Mouse (Mus musculus) forebrain, embryonic 10.5 days (tissue): Measurements from ENCODE around the gene Prr22. TPM values are rescaled to one million over a fixed set of nuclear protein-coding genes. Genes with fewer than 3 reads are reported as not detected.

ENCODE experiments used
- DNase-seq: peaks from one replicate; pipeline ENCODE4 v3.0.0-alpha.2; 2017; ENCODE audit warnings: low spot score; ENCODE audit errors: extremely low spot score
- H3K27ac ChIP-seq: fragments of 300-500 bp; sonication (generic); 2 replicates; pipeline ENCODE4 v1.5.1; 2016; ENCODE audit warnings: mild to moderate bottlenecking
- H3K27me3 ChIP-seq: fragments of 300-500 bp; sonication (generic); 2 replicates; pipeline ENCODE4 v1.6.1; 2016; ENCODE audit warnings: mild to moderate bottlenecking; ENCODE audit not compliant: poor library complexity, severe bottlenecking
- H3K36me3 ChIP-seq: fragments of 300-500 bp; sonication (generic); replicated peaks from 2 replicates; pipeline ENCODE4 v1.6.1; 2016; ENCODE audit warnings: mild to moderate bottlenecking, moderate library complexity
- H3K4me1 ChIP-seq: fragments of 300-500 bp; sonication (generic); 2 replicates; pipeline ENCODE4 v1.6.1; 2016
- H3K4me3 ChIP-seq: fragments of 300-500 bp; sonication (generic); 2 replicates; pipeline ENCODE4 v1.5.1; 2016; ENCODE audit warnings: mild to moderate bottlenecking, moderate library complexity
- H3K9me3 ChIP-seq: fragments of 300-500 bp; sonication (generic); 2 replicates; pipeline ENCODE4 v1.6.1; 2016; ENCODE audit warnings: mild to moderate bottlenecking, moderate library complexity
- WGBS: fragments of 180-500 bp; shearing (Covaris S2); methylation state at CpG from one replicate; pipeline ENCODE4 v1.1.7; 2016; 5-methylcytosine and 5-hydroxymethylcytosine counted together
- polyA plus RNA-seq: library from polyadenylated mRNA; unstranded; fragments of >200 nt; fragmentation: Nextera tagmentation; extraction: Ambion mirVana; gene quantifications from 2 replicates; pipeline ENCODE4 v1.2.1, GENCODE M21; 2016

The Prr22 gene
- polyA plus RNA-seq, 1 experiment from 2014 or later, result 1.9 TPM

- Histone ChIP-seq H3K4me1 (peaks cover 33% of the 10 kb centered on the region), H3K36me3 (peaks cover 34% of the 10 kb centered on the region), H3K27ac (peak within 1 kb of the TSS; percentile 98), H3K9me3 (no peaks in the 10 kb centered on the region), H3K4me3 (peak within 1 kb of the TSS; percentile 86), H3K27me3 (peaks cover 19% of the 10 kb centered on the region)
- WGBS, result 2% methylated on average over 58 of the region's 58 CpGs
- DNase-seq, result peak; percentile 90
These were observed 5.3 kb upstream of the Prr22 start, which contains the start of gene Dus3l for GRCm38 (mm10) chr17:56764474-56765354. TSS of gene Dus3l (plus strand) at chr17:56764757.

GRCm38 (mm10) chr17:56765431-56765830 is 4.6 kb upstream of the Prr22 start:
- Histone ChIP-seq H3K27me3 (peaks cover 12% of the 10 kb centered on the region), H3K9me3 (no peaks in the 10 kb centered on the region), H3K4me1 (peaks cover 33% of the 10 kb centered on the region), H3K27ac (peak overlapping the region; percentile 98), H3K4me3 (peak overlapping the region; percentile 86), H3K36me3 (peaks cover 41% of the 10 kb centered on the region)
- 60% methylated on average over 12 of the region's 12 CpGs for WGBS
- no peak for DNase-seq

DNA sequence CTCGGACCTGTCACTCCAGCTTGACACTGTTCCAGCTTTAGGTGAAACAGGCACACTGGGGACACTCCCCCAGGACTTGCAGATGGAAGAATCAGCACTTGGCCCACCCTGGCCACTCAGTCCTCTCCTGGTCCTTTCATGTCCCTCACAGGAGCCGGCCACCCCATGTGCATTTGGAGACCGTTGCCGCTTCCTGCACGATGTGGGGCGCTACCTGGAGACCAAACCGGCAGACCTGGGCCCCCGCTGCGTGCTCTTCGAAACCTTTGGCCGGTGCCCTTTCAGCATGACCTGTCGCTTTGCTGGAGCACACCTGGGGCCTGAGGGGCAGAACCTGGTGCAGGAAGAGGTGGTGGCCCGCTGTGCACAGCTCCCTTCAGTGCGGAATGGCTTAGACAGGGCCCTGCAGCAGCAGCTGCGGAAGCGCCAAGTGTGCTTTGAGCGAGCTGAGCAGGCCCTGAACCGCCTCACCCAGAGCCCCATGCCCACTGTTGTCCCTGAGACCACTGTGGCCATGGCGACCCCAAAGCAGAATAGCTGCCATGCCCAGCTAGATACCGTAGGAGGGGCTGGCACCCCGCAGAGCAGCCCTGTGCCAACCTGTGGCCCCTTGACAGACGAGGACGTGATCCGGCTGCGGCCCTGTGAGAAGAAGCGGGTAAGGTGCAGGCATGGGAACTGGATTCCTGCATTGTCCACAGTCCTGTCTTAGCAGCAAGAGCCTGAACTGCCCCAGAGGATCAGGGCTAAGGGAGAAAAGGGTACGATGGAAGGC is 3.2 kb upstream of the Prr22 start:
- WGBS, result 93% methylated on average over 27 of the region's 27 CpGs
- H3K9me3 ChIP-seq, result no peaks in the 10 kb centered on the region
- peaks cover 54% of the 10 kb centered on the region for H3K36me3 ChIP-seq

GRCm38 (mm10) chr17:56767531-56768135 is 2.4 kb upstream of the Prr22 start:
- H3K36me3 ChIP-seq, result peaks cover 54% of the 10 kb centered on the region
- H3K27ac ChIP-seq, result no peak overlapping the region
- DNase-seq, result no peak
- H3K4me3 ChIP-seq, result peak overlapping the region; percentile 2; the same call in 1 of the 2 replicates
- H3K4me1 ChIP-seq, result peaks cover 20% of the 10 kb centered on the region
- no peaks in the 10 kb centered on the region for H3K27me3 ChIP-seq
- WGBS, result 94% methylated on average over 29 of the region's 29 CpGs
- no peaks in the 10 kb centered on the region for H3K9me3 ChIP-seq

More for the DNA sequence above, 3.2 kb upstream of the Prr22 start:
- Histone ChIP-seq H3K27ac (no peak overlapping the region), H3K4me1 (peaks cover 28% of the 10 kb centered on the region), H3K4me3 (no peak overlapping the region), H3K27me3 (no peaks in the 10 kb centered on the region)
- DNase-seq, result no peak

GRCm38 (mm10) chr17:56768941-56769340 is 1.1 kb upstream of the Prr22 start:
- H3K4me3 ChIP-seq, result no peak overlapping the region
- WGBS, result 94% methylated on average over 11 of the region's 11 CpGs
- H3K27me3 ChIP-seq, result no peaks in the 10 kb centered on the region
- DNase-seq, result no peak
- H3K9me3 ChIP-seq, result no peaks in the 10 kb centered on the region
- H3K36me3 ChIP-seq, result peaks cover 54% of the 10 kb centered on the region
- H3K4me1 ChIP-seq, result peaks cover 12% of the 10 kb centered on the region
- no peak overlapping the region for H3K27ac ChIP-seq

DNA sequence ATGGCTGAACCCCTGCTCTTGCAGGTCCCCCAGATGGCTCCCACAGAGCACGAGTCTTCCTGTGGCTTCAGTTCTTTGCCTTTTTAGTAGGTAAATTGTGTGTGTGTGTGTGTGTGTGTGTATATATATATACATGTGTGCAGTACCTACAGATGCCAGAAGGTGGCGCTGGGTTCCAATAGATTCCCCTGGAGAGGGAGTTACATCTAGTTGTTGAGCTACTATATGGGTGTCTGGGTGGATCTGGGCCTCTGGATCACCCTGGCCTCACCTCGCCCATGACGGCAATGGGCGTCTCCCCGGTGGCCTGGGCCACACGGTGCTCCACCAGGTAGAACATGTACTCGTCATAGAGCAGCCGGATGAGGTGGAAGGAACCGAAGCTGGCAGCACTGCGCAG is 7.5 kb downstream of the Prr22 start:
- peaks cover 40% of the 10 kb centered on the region for H3K36me3 ChIP-seq
- H3K27me3 ChIP-seq, result no peaks in the 10 kb centered on the region
- H3K27ac ChIP-seq, result no peak overlapping the region
- H3K4me3 ChIP-seq, result no peak overlapping the region
- DNase-seq, result no peak
- peaks cover 10% of the 10 kb centered on the region for H3K9me3 ChIP-seq
- peaks cover 14% of the 10 kb centered on the region for H3K4me1 ChIP-seq
- 90% methylated on average over 11 of the region's 11 CpGs for WGBS

- Histone ChIP-seq H3K36me3 (peaks cover 50% of the 10 kb centered on the region), H3K27ac (peak overlapping the region; percentile 56), H3K4me3 (no peak overlapping the region), H3K9me3 (peaks cover 10% of the 10 kb centered on the region), H3K4me1 (peaks cover 14% of the 10 kb centered on the region), H3K27me3 (no peaks in the 10 kb centered on the region)
- 63% methylated on average over 3 of the region's 3 CpGs for WGBS
- DNase-seq, result no peak
These were observed 8.8 kb downstream of the Prr22 start for GRCm38 (mm10) chr17:56778779-56779362.

DNA sequence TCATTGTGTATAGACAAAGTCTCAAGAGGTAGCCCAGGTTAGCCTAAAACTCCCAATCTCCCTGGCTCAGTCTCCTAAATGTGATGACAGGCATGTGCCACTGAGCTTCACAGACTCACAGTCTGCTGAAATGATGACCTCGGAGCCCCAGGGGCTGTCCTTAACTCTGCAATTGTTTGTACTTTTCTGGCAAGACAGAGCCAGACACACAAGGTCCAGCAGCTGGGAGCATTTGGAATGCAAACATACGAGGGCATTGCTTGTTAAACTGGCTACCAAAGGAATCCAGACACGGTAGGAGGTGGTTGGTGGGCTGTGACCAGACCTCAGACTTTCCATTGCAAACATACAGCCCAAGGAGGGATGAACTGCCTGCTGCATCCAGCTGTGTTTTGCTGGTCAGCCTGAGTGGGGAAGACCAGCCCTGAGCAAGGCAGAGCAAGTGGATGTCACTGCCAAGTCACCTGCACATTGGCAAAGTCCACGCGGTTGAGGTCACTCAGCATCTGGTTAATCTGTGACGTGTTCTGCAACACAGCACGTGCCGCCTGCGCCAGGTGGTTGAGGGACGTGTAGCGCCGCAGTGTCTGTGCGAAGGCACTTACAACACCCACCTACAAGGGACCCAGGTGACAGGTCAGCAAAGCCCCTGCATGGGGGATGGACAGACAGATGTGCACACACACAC is 10.4 kb downstream of the Prr22 start:
- Histone ChIP-seq H3K27ac (no peak overlapping the region), H3K4me3 (no peak overlapping the region), H3K4me1 (peaks cover 14% of the 10 kb centered on the region), H3K27me3 (no peaks in the 10 kb centered on the region), H3K36me3 (peaks cover 64% of the 10 kb centered on the region), H3K9me3 (peaks cover 10% of the 10 kb centered on the region)
- no peak for DNase-seq
- 91% methylated on average over 13 of the region's 13 CpGs for WGBS

GRCm38 (mm10) chr17:56788886-56789285 is 18.8 kb downstream of the Prr22 start:
- WGBS, result 81% methylated on average over 3 of the region's 3 CpGs
- peaks cover 8% of the 10 kb centered on the region; the same call in 1 of the 2 replicates for H3K4me1 ChIP-seq

GRCm38 (mm10) chr17:56789286-56789685 is 19.2 kb downstream of the Prr22 start:
- WGBS, result 84% methylated on average over 6 of the region's 6 CpGs
- H3K4me3 ChIP-seq, result no peak overlapping the region
- peaks cover 19% of the 10 kb centered on the region for H3K36me3 ChIP-seq
- H3K9me3 ChIP-seq, result no peaks in the 10 kb centered on the region
- H3K27me3 ChIP-seq, result no peaks in the 10 kb centered on the region
- no peak overlapping the region for H3K27ac ChIP-seq
- DNase-seq, result no peak
- H3K4me1 ChIP-seq, result peaks cover 8% of the 10 kb centered on the region; the same call in 1 of the 2 replicates

More at GRCm38 (mm10) chr17:56788886-56789285, 18.8 kb downstream of the Prr22 start:
- no peaks in the 10 kb centered on the region for H3K27me3 ChIP-seq
- H3K36me3 ChIP-seq, result peaks cover 23% of the 10 kb centered on the region
- H3K27ac ChIP-seq, result 0 out of 2 replicates have a peak overlapping the region, but pooled peaks have one; percentile 35
- H3K9me3 ChIP-seq, result no peaks in the 10 kb centered on the region
- no peak for DNase-seq
- no peak overlapping the region for H3K4me3 ChIP-seq

DNA sequence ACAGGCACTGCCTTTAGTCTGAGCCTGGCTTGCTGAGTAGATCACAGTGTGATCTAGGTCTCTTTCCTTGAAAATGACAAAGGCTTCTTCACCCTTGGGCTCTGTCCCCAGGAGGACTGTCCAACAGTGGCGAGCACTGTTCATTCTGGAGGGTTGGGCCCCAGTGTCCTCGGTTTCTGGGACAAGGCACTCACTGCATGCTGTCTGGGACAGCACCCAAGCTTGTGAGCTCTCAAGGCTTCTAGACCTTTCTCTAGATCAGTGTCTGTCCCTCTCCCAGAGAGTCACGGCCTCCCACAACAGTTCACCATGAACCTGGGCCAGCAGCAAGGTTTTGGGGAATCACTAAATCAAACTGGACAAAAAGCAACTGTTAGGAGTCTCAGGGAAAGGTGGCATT is 22.5 kb downstream of the Prr22 start:
- Histone ChIP-seq H3K27me3 (no peaks in the 10 kb centered on the region), H3K4me3 (no peak overlapping the region), H3K9me3 (no peaks in the 10 kb centered on the region), H3K36me3 (0 out of 2 replicates have a peak, but pooled peaks cover 6% of the 10 kb centered on the region), H3K27ac (no peak overlapping the region), H3K4me1 (peaks cover 8% of the 10 kb centered on the region; the same call in 1 of the 2 replicates)
- WGBS, result 80% methylated on average over 3 of the region's 3 CpGs
- no peak for DNase-seq
